Mouse (Mus musculus): Measurements from ENCODE around the gene Klk7. TPM values are rescaled to one million over a fixed set of nuclear protein-coding genes. Genes with fewer than 3 reads are reported as not detected.

The Klk7 gene
- polyA plus RNA-seq, 1 experiment = not detected

DNA sequence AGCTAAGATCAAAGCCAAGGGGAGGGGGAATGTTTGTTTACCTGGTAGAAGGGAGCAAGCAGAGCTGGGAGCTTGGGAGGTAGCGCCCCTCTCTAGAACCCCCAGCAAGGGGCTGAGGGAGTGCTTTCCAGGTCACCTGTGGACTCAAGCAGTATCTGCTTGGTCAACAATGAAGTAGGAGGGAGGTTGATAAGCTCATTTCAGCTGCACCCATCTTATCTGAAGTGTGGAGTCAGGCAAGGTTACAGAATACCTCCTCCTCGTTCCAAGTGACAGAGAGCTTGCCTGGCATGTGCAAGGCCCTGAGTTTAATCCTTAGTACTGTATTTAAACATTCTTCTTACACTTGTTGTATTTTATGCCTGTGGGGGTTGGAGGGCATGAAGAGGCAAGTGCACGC, 44.6 kb downstream of the Klk7 start:
- Histone ChIP-seq H3K27ac (ENCODE audit: insufficient read depth, low read depth, low read length) (no peak overlapping the region), H3K4me1 (ENCODE audit: control insufficient read depth, insufficient read depth, low read length) (no peaks in the 10 kb centered on the region), H3K27me3 (replicated peaks; ENCODE audit: control insufficient read depth, insufficient read depth, low read length) (no peaks in the 10 kb centered on the region), H3K36me3 (ENCODE audit: control insufficient read depth, insufficient read depth, low read length) (no peaks in the 10 kb centered on the region), H3K4me3 (ENCODE audit: insufficient read depth, low read depth, low read length) (no peak overlapping the region)
- 70% methylated on average over 3 of the region's 3 CpGs for WGBS
- TF ChIP-seq POLR2A (IDR thresholded peaks at IDR 0.05; ENCODE audit: low read depth, low read length) = no peak
- no peak for TF ChIP-seq CTCF (conservative IDR thresholded peaks at IDR 0.05; ENCODE audit: insufficient read depth, insufficient read length, low read depth, low read length)
- no peak for DNase-seq

- TF ChIP-seq POLR2A (IDR thresholded peaks at IDR 0.05; ENCODE audit: low read depth, low read length) (no peak), CTCF (conservative IDR thresholded peaks at IDR 0.05; ENCODE audit: insufficient read depth, insufficient read length, low read depth, low read length) (no peak)
- no peak overlapping the region for H3K27ac ChIP-seq (ENCODE audit: insufficient read depth, low read depth, low read length)
- H3K4me1 ChIP-seq (ENCODE audit: control insufficient read depth, insufficient read depth, low read length) = no peaks in the 10 kb centered on the region
- no peak overlapping the region for H3K4me3 ChIP-seq (ENCODE audit: insufficient read depth, low read depth, low read length)
- H3K27me3 ChIP-seq (replicated peaks; ENCODE audit: control insufficient read depth, insufficient read depth, low read length) = no peaks in the 10 kb centered on the region
- H3K36me3 ChIP-seq (ENCODE audit: control insufficient read depth, insufficient read depth, low read length) = no peaks in the 10 kb centered on the region
- DNase-seq = no peak
- 64% methylated on average over 7 of the region's 7 CpGs for WGBS
Measured at GRCm38 (mm10) chr7:43856307-43856706, 45.2 kb downstream of the Klk7 start.

DNA sequence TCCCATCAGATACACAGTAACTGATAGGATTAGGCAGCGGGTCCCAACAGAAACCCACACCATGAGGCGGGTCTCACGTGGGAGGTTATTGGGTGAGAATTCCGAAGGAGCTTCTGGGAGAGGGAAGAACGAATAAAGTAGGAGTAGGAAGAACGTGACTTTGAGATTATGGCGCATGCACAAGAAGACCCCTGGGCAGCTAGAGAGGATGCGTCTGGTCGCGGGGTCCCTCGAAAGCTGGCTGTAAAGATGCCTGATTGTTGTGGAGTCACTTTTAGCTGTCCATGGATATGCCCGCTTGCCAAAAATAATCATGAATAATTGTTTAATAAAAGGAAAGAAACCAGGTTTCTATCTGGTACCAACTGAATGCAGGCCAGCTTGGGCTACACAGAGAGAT, 46.4 kb downstream of the Klk7 start:
- no peak for DNase-seq
- WGBS = 85% methylated on average over 12 of the region's 12 CpGs
- no peaks in the 10 kb centered on the region for H3K36me3 ChIP-seq (ENCODE audit: control insufficient read depth, insufficient read depth, low read length)
- H3K27me3 ChIP-seq (replicated peaks; ENCODE audit: control insufficient read depth, insufficient read depth, low read length) = no peaks in the 10 kb centered on the region
- TF ChIP-seq CTCF (conservative IDR thresholded peaks at IDR 0.05; ENCODE audit: insufficient read depth, insufficient read length, low read depth, low read length) (no peak), POLR2A (IDR thresholded peaks at IDR 0.05; ENCODE audit: low read depth, low read length) (no peak)
- H3K4me1 ChIP-seq (ENCODE audit: control insufficient read depth, insufficient read depth, low read length) = no peaks in the 10 kb centered on the region
- H3K27ac ChIP-seq (ENCODE audit: insufficient read depth, low read depth, low read length) = no peak overlapping the region
- no peak overlapping the region for H3K4me3 ChIP-seq (ENCODE audit: insufficient read depth, low read depth, low read length)

DNA sequence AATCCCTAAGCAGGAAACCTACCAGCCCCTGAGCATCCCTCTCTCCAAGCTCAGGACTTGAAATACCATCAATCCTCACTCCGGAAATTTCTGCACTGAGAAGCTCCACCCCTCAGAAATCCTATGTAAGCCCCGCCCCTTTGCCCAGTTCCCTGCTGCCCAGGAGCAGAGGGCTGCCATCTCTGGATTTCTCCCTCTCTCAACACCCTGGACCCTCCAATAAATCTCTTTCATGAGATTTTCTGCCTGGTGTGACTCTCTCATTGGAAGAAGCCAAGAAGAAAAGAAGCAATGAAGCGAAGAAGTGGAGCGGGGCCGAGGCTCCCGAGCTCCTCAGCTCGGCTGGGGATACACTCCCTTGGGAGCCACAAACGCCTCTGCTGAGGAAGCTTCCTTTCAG, 49.3 kb downstream of the Klk7 start:
- H3K36me3 ChIP-seq (ENCODE audit: control insufficient read depth, insufficient read depth, low read length) = no peaks in the 10 kb centered on the region
- no peaks in the 10 kb centered on the region for H3K27me3 ChIP-seq (replicated peaks; ENCODE audit: control insufficient read depth, insufficient read depth, low read length)
- H3K27ac ChIP-seq (ENCODE audit: insufficient read depth, low read depth, low read length) = no peak overlapping the region
- no peaks in the 10 kb centered on the region for H3K4me1 ChIP-seq (ENCODE audit: control insufficient read depth, insufficient read depth, low read length)
- 35% methylated on average over 8 of the region's 8 CpGs for WGBS
- DNase-seq = no peak
- H3K4me3 ChIP-seq (ENCODE audit: insufficient read depth, low read depth, low read length) = no peak overlapping the region
- TF ChIP-seq CTCF (conservative IDR thresholded peaks at IDR 0.05; ENCODE audit: insufficient read depth, insufficient read length, low read depth, low read length) (no peak), POLR2A (IDR thresholded peaks at IDR 0.05; ENCODE audit: low read depth, low read length) (no peak)

Other genes starting within 250 kb of the Klk7 start
- gene Zfp658, start 249.0 kb upstream of the Klk7 start, polyA plus RNA-seq (2012; rRNA removed) = 0.91 and 1.1 TPM in 2 replicates
- gene Zfp719, start 231.7 kb upstream of the Klk7 start, polyA plus RNA-seq (2012; rRNA removed) = 2.1 and 2.6 TPM in 2 replicates
- gene Zfp819, start 204.1 kb upstream of the Klk7 start, polyA plus RNA-seq (2012; rRNA removed) = not detected in 2 replicates
- gene Ceacam18, start 176.6 kb upstream of the Klk7 start, polyA plus RNA-seq (2012; rRNA removed) = not detected in 2 replicates
- gene Siglece, start 151.1 kb upstream of the Klk7 start, polyA plus RNA-seq (2012; rRNA removed) = 2.8 and 3.8 TPM in 2 replicates
- 6.1 and 7.0 TPM in 2 replicates for gene Ctu1, start 139.3 kb upstream of the Klk7 start, polyA plus RNA-seq (2012; rRNA removed)
- gene Klk14, start 120.9 kb upstream of the Klk7 start, polyA plus RNA-seq (2012; rRNA removed) = 0.11 TPM in 1 of 2 replicates, not detected in the other
- 0.04 TPM in 1 of 2 replicates, not detected in the other for gene Klk13, start 98.7 kb upstream of the Klk7 start, polyA plus RNA-seq (2012; rRNA removed)
- not detected in 2 replicates for gene Klk12, start 42.4 kb upstream of the Klk7 start, polyA plus RNA-seq (2012; rRNA removed)
- gene Klk11, start 36.7 kb upstream of the Klk7 start, polyA plus RNA-seq (2012; rRNA removed) = 0.18 TPM in 1 of 2 replicates, not detected in the other
- 0.41 and 0.52 TPM in 2 replicates for gene Klk10, start 30.3 kb upstream of the Klk7 start, polyA plus RNA-seq (2012; rRNA removed)
- gene Klk9, start 19.4 kb upstream of the Klk7 start, polyA plus RNA-seq (2012; rRNA removed) = not detected in 2 replicates
- 4.2 and 5.9 TPM in 2 replicates for gene Klk8, start 13.7 kb upstream of the Klk7 start, polyA plus RNA-seq (2012; rRNA removed)
- gene Klk6, start 13.2 kb downstream of the Klk7 start, polyA plus RNA-seq (2012; rRNA removed) = not detected in 2 replicates
- gene Klk5, start 30.7 kb downstream of the Klk7 start, polyA plus RNA-seq (2012; rRNA removed) = not detected in 2 replicates
- not detected in 2 replicates for gene Klk4, start 69.9 kb downstream of the Klk7 start, polyA plus RNA-seq (2012; rRNA removed)
- gene Klk15, start 122.4 kb downstream of the Klk7 start, polyA plus RNA-seq (2012; rRNA removed) = 0.09 and 0.19 TPM in 2 replicates
- gene Klk1b8, start 139.4 kb downstream of the Klk7 start, polyA plus RNA-seq (2012; rRNA removed) = 1.0 and 1.1 TPM in 2 replicates
- gene Klk1b1, start 155.5 kb downstream of the Klk7 start, polyA plus RNA-seq (2012; rRNA removed) = 0.11 and 0.52 TPM in 2 replicates
- gene Klk1b9, start 164.8 kb downstream of the Klk7 start, polyA plus RNA-seq (2012; rRNA removed) = 1.6 and 1.7 TPM in 2 replicates
- gene Klk1b11, start 184.6 kb downstream of the Klk7 start, polyA plus RNA-seq (2012; rRNA removed) = 0.52 and 0.99 TPM in 2 replicates
- not detected in 2 replicates for gene Klk1b26, start 200.9 kb downstream of the Klk7 start, polyA plus RNA-seq (2012; rRNA removed)
- gene Klk1b27, start 241.0 kb downstream of the Klk7 start, polyA plus RNA-seq (2012; rRNA removed) = 1.6 and 3.2 TPM in 2 replicates

All from kidney, adult 2 months (tissue).